Mouse (Mus musculus): ENCODE measurements around the gene Gm28038. TPM values are rescaled to one million over a fixed set of nuclear protein-coding genes. Genes with fewer than 3 reads are reported as not detected.

The Gm28038 gene
- polyA plus RNA-seq (2011; ENCODE audit: insufficient read depth, insufficient read length, low replicate concordance, missing spikeins) = 8.7 TPM in 1 of 2 replicates, not detected in the other

GRCm38 (mm10) chr2:30280743-30281142, at the start of gene Gm28038:
Gene Gm28038, plus strand, starts transcription at chr2:30281043.
- 90% methylated on average over 11 of the region's 11 CpGs for WGBS
- no peak within 1 kb of the TSS for H3K27ac ChIP-seq (ENCODE audit: control insufficient read depth, insufficient read depth, low read depth, low read length, poor library complexity)
- H3K4me1 ChIP-seq (ENCODE audit: control insufficient read depth, insufficient read depth, low read length) = peaks cover 3% of the 10 kb centered on the region; the same call in 1 of the 2 replicates
- H3K4me3 ChIP-seq (replicated peaks; ENCODE audit: control insufficient read depth, low read depth, low read length) = no peak within 1 kb of the TSS
- TF ChIP-seq POLR2A (IDR thresholded peaks at IDR 0.05; ENCODE audit: borderline replicate concordance, control insufficient read depth, low read depth, low read length) = no peak
- TF ChIP-seq CTCF (IDR thresholded peaks at IDR 0.05; ENCODE audit: control insufficient read depth, insufficient read depth, low read length) = no peak

- WGBS = 22% methylated on average over 5 of the region's 5 CpGs
- Histone ChIP-seq H3K27ac (ENCODE audit: control insufficient read depth, insufficient read depth, low read depth, low read length, poor library complexity) (no peak overlapping the region), H3K4me1 (ENCODE audit: control insufficient read depth, insufficient read depth, low read length) (peaks cover 5% of the 10 kb centered on the region; the same call in 1 of the 2 replicates), H3K4me3 (replicated peaks; ENCODE audit: control insufficient read depth, low read depth, low read length) (no peak overlapping the region)
- TF ChIP-seq CTCF (IDR thresholded peaks at IDR 0.05; ENCODE audit: control insufficient read depth, insufficient read depth, low read length) (no peak), POLR2A (IDR thresholded peaks at IDR 0.05; ENCODE audit: borderline replicate concordance, control insufficient read depth, low read depth, low read length) (no peak)
Observed at GRCm38 (mm10) chr2:30235593-30235992, 45.2 kb upstream of the Gm28038 start.

- Histone ChIP-seq H3K4me1 (ENCODE audit: control insufficient read depth, insufficient read depth, low read length) (peaks cover 5% of the 10 kb centered on the region; the same call in 1 of the 2 replicates), H3K4me3 (replicated peaks; ENCODE audit: control insufficient read depth, low read depth, low read length) (peak overlapping the region; percentile 93), H3K27ac (ENCODE audit: control insufficient read depth, insufficient read depth, low read depth, low read length, poor library complexity) (peak overlapping the region; percentile 89)
- WGBS = 4% methylated on average over 18 of the region's 18 CpGs
- no peak for TF ChIP-seq CTCF (IDR thresholded peaks at IDR 0.05; ENCODE audit: control insufficient read depth, insufficient read depth, low read length)
- TF ChIP-seq POLR2A (IDR thresholded peaks at IDR 0.05; ENCODE audit: borderline replicate concordance, control insufficient read depth, low read depth, low read length) = no peak
Observed at GRCm38 (mm10) chr2:30236426-30237198, 44.2 kb upstream of the Gm28038 start.

GRCm38 (mm10) chr2:30237199-30237880, 43.5 kb upstream of the Gm28038 start, which contains the start of gene Lrrc8a:
Gene Lrrc8a, plus strand, starts transcription at chr2:30237715.
- TF ChIP-seq CTCF (IDR thresholded peaks at IDR 0.05; ENCODE audit: control insufficient read depth, insufficient read depth, low read length) = 0 out of 2 replicates have a peak, but pooled peaks have one; percentile 21
- peak; percentile 73 for TF ChIP-seq POLR2A (IDR thresholded peaks at IDR 0.05; ENCODE audit: borderline replicate concordance, control insufficient read depth, low read depth, low read length)
- H3K4me3 ChIP-seq (replicated peaks; ENCODE audit: control insufficient read depth, low read depth, low read length) = peak within 1 kb of the TSS; percentile 93
- peak within 1 kb of the TSS; percentile 89 for H3K27ac ChIP-seq (ENCODE audit: control insufficient read depth, insufficient read depth, low read depth, low read length, poor library complexity)
- H3K4me1 ChIP-seq (ENCODE audit: control insufficient read depth, insufficient read depth, low read length) = peaks cover 5% of the 10 kb centered on the region; the same call in 1 of the 2 replicates
- under 1% methylated on average over 58 of the region's 67 CpGs for WGBS

GRCm38 (mm10) chr2:30237881-30238280, 43.0 kb upstream of the Gm28038 start:
- TF ChIP-seq POLR2A (IDR thresholded peaks at IDR 0.05; ENCODE audit: borderline replicate concordance, control insufficient read depth, low read depth, low read length) = no peak
- no peak for TF ChIP-seq CTCF (IDR thresholded peaks at IDR 0.05; ENCODE audit: control insufficient read depth, insufficient read depth, low read length)
- WGBS = under 1% methylated on average over 42 of the region's 42 CpGs
- peak overlapping the region; percentile 93 for H3K4me3 ChIP-seq (replicated peaks; ENCODE audit: control insufficient read depth, low read depth, low read length)
- peak overlapping the region; percentile 89 for H3K27ac ChIP-seq (ENCODE audit: control insufficient read depth, insufficient read depth, low read depth, low read length, poor library complexity)
- H3K4me1 ChIP-seq (ENCODE audit: control insufficient read depth, insufficient read depth, low read length) = peaks cover 5% of the 10 kb centered on the region; the same call in 1 of the 2 replicates

- Histone ChIP-seq H3K27ac (ENCODE audit: control insufficient read depth, insufficient read depth, low read depth, low read length, poor library complexity) (0 out of 2 replicates have a peak overlapping the region, but pooled peaks have one; percentile 3), H3K4me3 (replicated peaks; ENCODE audit: control insufficient read depth, low read depth, low read length) (peak overlapping the region; percentile 93), H3K4me1 (ENCODE audit: control insufficient read depth, insufficient read depth, low read length) (peaks cover 5% of the 10 kb centered on the region; the same call in 1 of the 2 replicates)
- TF ChIP-seq CTCF (IDR thresholded peaks at IDR 0.05; ENCODE audit: control insufficient read depth, insufficient read depth, low read length) (no peak), POLR2A (IDR thresholded peaks at IDR 0.05; ENCODE audit: borderline replicate concordance, control insufficient read depth, low read depth, low read length) (no peak)
- WGBS = 62% methylated on average over 3 of the region's 3 CpGs
Observed at GRCm38 (mm10) chr2:30238906-30239465, 41.9 kb upstream of the Gm28038 start.

- Histone ChIP-seq H3K4me3 (replicated peaks; ENCODE audit: control insufficient read depth, low read depth, low read length) (peak overlapping the region; percentile 10), H3K27ac (ENCODE audit: control insufficient read depth, insufficient read depth, low read depth, low read length, poor library complexity) (peak overlapping the region; percentile 43), H3K4me1 (ENCODE audit: control insufficient read depth, insufficient read depth, low read length) (peaks cover 5% of the 10 kb centered on the region; the same call in 1 of the 2 replicates)
- TF ChIP-seq POLR2A (IDR thresholded peaks at IDR 0.05; ENCODE audit: borderline replicate concordance, control insufficient read depth, low read depth, low read length) (no peak), CTCF (IDR thresholded peaks at IDR 0.05; ENCODE audit: control insufficient read depth, insufficient read depth, low read length) (no peak)
- 64% methylated on average over 4 of the region's 4 CpGs for WGBS
Observed at GRCm38 (mm10) chr2:30239777-30240176, 41.1 kb upstream of the Gm28038 start.

Data from bone marrow, adult 2 months (tissue).